21 mouse cellular contexts compared by ENCODE assay signal in the genomic region with DNA sequence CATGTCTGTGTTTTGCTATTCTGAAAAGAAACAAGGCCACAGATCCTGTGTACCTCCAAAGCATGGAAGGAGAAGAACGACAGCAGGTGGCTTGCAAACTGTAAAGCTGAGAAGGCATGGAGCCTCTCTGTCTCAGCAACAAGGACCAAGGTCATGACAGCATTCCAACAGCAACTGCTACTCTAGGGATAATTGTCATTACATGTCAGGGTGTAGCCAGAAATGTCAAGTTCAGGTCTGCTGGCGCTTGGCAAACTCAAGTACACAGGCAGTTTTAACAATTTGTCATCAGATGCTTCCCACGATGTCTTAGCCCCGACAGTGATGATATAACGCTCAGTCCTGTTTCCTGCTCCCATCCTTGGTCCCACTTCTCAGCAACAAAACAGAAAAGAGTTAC.
"Had no signal": no experiment of that assay in that cellular context is flagged by ENCODE, and none has a peak within 500 bp of the region (broad histone marks: within the 10 kb centered on the region; RNA-seq: fewer than 3 reads in every experiment).

No protein-coding gene starts in this region.

- H3K4me3 ChIP-seq: lung, embryonic 15.5 days; megakaryocyte, embryonic 14.5 days; midbrain, embryonic 13.5 days; midbrain, embryonic 15.5 days; neural tube, embryonic 13.5 days; neural tube, embryonic 15.5 days had no signal

- H3K4me1 ChIP-seq: midbrain, embryonic 15.5 days had no signal

- DNase-seq: liver, postnatal 0 days; lung, adult 2 months; lung, postnatal 14 days; lung, postnatal 36 days; retina, postnatal 1 day; right cerebral cortex, adult 18-20 months; right cerebral cortex, postnatal 25 days; right cerebral cortex, postnatal 4 days; spleen, adult 18-20 months; thymus, adult 2 months; thymus, postnatal 25 days; thymus, postnatal 4 days had no signal

- H3K27ac ChIP-seq: lung, embryonic 15.5 days; macrophage; midbrain, embryonic 13.5 days; midbrain, embryonic 15.5 days; neural tube, embryonic 13.5 days; neural tube, embryonic 15.5 days had no signal

- ATAC-seq: lung, postnatal 0 days; midbrain, embryonic 13.5 days; midbrain, embryonic 15.5 days had no signal

- H3K36me3 ChIP-seq: lung, embryonic 15.5 days; midbrain, embryonic 13.5 days; midbrain, embryonic 15.5 days; neural tube, embryonic 13.5 days; neural tube, embryonic 15.5 days had no signal

- H3K9ac ChIP-seq: liver, postnatal 0 days; lung, embryonic 15.5 days; midbrain, embryonic 13.5 days; midbrain, embryonic 15.5 days; neural tube, embryonic 13.5 days; neural tube, embryonic 15.5 days had no signal

- H3K9me3 ChIP-seq: lung, embryonic 15.5 days; midbrain, embryonic 15.5 days; neural tube, embryonic 13.5 days; neural tube, embryonic 15.5 days had no signal

- H3K27me3 ChIP-seq: lung, embryonic 15.5 days; megakaryocyte, embryonic 14.5 days; midbrain, embryonic 13.5 days; midbrain, embryonic 15.5 days; neural tube, embryonic 13.5 days; neural tube, embryonic 15.5 days had no signal

- H3K4me2 ChIP-seq: lung, embryonic 15.5 days; midbrain, embryonic 11.5 days; midbrain, embryonic 13.5 days; midbrain, embryonic 15.5 days; neural tube, embryonic 13.5 days; neural tube, embryonic 15.5 days had no signal
